Comparison of ENCODE assay signal across 8 mouse cellular contexts in the genomic region with DNA sequence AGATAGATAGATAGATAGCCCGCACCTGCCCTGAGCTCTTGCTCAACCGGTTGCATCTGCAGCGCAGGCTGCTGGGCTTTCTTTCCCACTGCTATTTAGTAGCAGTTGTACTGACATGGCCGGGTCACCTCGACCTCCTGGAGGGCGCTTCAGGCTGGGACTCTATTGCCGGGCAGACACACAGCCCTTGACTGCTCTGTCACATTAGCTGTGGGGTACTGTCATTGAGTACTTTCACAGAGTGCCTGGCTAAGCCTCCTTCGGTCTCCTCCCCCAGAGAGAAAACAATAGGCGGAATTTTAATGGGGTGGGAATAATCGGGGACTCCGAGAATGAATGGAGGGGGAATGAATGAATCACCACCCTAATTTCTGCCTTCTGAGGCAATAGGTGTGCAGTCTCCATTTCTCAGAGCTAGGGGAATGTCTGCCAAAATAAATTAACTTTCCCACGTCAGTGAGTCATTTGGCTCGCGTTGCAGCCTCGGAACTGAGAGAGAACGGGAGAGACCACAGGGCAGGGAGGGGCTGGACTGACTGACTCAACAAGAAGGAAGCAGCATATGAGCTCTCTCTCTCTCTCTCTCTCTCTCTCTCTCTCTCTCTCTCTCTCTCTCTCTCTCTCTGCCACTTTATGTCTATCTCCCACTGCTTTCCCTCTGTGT.
DNase-seq lines count a peak whose midpoint lies in the region; ATAC-seq and TF ChIP-seq lines count a peak whose summit lies in the region.

No protein-coding gene starts in this region.

- H3K27ac ChIP-seq in hindbrain, embryonic 12.5 days = peak overlapping the region; percentile 67; the same call in 1 of the 2 replicates

- TF ChIP-seq CTCF in C2C12 (IDR thresholded peaks at IDR 0.05; ENCODE audit: control insufficient read depth, insufficient read depth, insufficient read length) = no peak

- peaks cover 14% of the 10 kb centered on the region for H3K4me1 ChIP-seq in hindbrain, embryonic 12.5 days

- peak overlapping the region; percentile 28 for H3ac ChIP-seq in C2C12 (ENCODE audit: control insufficient read depth, insufficient read length, low read depth)

- H3K79me2 ChIP-seq in C2C12 (ENCODE audit: control insufficient read depth, insufficient read depth) = no peaks in the 10 kb centered on the region

- H3K4me2 ChIP-seq in hindbrain, embryonic 12.5 days (replicated peaks) = peak overlapping the region; percentile 56

- WGBS in hindbrain, embryonic 12.5 days = 3% methylated on average over 16 of the region's 16 CpGs

- ATAC-seq in hindbrain, embryonic 12.5 days (ENCODE audit: low FRiP score) = peak; percentile 71

- H3K4me3 ChIP-seq in C2C12 (ENCODE audit: insufficient read depth, poor library complexity, severe bottlenecking) = peak overlapping the region; percentile 19
- peak overlapping the region; percentile 18 for H3K4me3 ChIP-seq in hindbrain, embryonic 12.5 days

- H3K9me3 ChIP-seq in hindbrain, embryonic 12.5 days (replicated peaks) = no peaks in the 10 kb centered on the region

- H3K9ac ChIP-seq in hindbrain, embryonic 12.5 days = peak overlapping the region; percentile 23

- peak; percentile 83 to 87 for DNase-seq in adrenal gland, postnatal 36 days
- DNase-seq in frontal cortex, postnatal 25 days (ENCODE audit: low spot score in 2 of 2) = peak; percentile 20 to 46
- peak; percentile 33 for DNase-seq in left cerebral cortex, adult 11 months (ENCODE audit: low spot score)
- DNase-seq in lung, postnatal 10 days = peak; percentile 80
- peak; percentile 55 for DNase-seq in retina, embryonic 14.5 days (ENCODE audit: low spot score)
- no peak for DNase-seq in spleen, postnatal 10 days (ENCODE audit: low spot score in 2 of 2)

- no peaks in the 10 kb centered on the region for H3K27me3 ChIP-seq in C2C12 (ENCODE audit: control insufficient read depth, insufficient read depth, insufficient read length)
- H3K27me3 ChIP-seq in hindbrain, embryonic 12.5 days = 0 out of 2 replicates have a peak, but pooled peaks cover 11% of the 10 kb centered on the region

- no peaks in the 10 kb centered on the region for H3K36me3 ChIP-seq in C2C12 (ENCODE audit: control insufficient read depth, insufficient read depth)
- no peaks in the 10 kb centered on the region for H3K36me3 ChIP-seq in hindbrain, embryonic 12.5 days

- no peaks in the 10 kb centered on the region for H3K79me3 ChIP-seq in C2C12 (ENCODE audit: low read depth)

TF ChIP-seq in C2C12, 6 proteins besides CTCF, POLR2A, EP300 and RAD21:
- TF ChIP-seq CEBPB (IDR thresholded peaks at IDR 0.05; ENCODE audit: low read depth) (peak; percentile 93), FOSL1 (IDR thresholded peaks at IDR 0.05; ENCODE audit: insufficient read depth, low read length, poor library complexity, severe bottlenecking) (peak; percentile 70), MYOG (IDR thresholded peaks at IDR 0.05; ENCODE audit: control insufficient read depth, extremely low read depth, insufficient read length) (no peak), USF1 (IDR thresholded peaks at IDR 0.05; ENCODE audit: low read depth) (no peak), MAX (IDR thresholded peaks at IDR 0.05) (peak; percentile 69), MYOD1 (IDR thresholded peaks at IDR 0.05; ENCODE audit: control insufficient read depth, insufficient read length, low read depth) (no peak)

Comparison
In these comparisons a context has a peak if more than half of its experiments do, and no peak if none do; other contexts are left out.
1. DNase-seq: peak in adrenal gland, postnatal 36 days (2 of 2), frontal cortex, postnatal 25 days (2 of 2), left cerebral cortex, adult 11 months (single experiment), lung, postnatal 10 days (single experiment) and retina, embryonic 14.5 days (single experiment); none in spleen, postnatal 10 days (0 of 2).